Mouse (Mus musculus): ENCODE data around the gene Tor2a. TPM values are rescaled to one million over a fixed set of nuclear protein-coding genes. Genes with fewer than 3 reads are reported as not detected.

Gene Tor2a
- polyA plus RNA-seq, 1 experiment from 2014 or later = 82.9 TPM

DNA sequence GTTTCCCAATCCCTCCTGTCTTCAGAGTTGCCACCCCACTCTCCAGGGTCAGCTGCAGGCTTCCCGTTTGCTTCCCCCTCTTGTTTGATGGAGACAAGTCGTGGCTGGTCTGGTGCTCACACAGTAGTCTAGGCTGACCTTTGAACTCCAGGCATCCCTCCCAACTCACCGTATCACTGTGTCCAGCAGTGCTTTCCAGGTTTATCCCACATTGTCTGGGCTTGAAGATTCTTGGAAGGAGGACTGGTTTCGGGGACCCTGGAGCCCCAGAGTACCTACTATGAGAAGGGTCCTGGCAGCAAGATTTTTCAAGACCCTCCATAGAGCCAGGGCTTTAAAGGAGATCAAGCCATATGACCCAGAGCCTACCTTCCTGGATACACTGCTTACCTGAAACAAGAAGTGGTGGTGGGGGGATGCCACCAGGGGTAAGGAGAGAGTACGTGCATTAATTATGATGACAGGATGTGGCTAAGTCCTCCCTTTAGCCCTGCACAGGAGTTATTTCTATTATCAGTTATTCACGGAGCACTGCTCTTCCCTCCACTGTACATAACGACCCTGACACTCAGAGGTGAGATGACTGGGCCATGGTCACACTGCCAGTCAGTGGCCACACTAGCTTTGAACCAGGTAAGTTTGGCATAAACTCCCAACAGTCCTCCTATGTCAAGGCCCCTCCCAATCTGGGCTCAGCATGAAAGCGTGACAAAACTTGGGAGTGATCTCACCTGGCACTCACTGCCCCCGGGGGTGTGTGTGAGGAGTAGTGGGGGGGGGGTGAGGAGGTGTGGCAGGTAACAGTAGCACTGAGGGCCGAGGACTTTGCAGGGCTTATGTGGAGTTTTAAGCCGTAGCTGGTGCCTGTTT is 42.7 kb upstream of the Tor2a start:
- Histone ChIP-seq H3K36me3 (ENCODE audit: insufficient read depth, low read length) (peaks cover 18% of the 10 kb centered on the region), H3K4me3 (ENCODE audit: low read length) (no peak overlapping the region), H3K9ac (replicated peaks; ENCODE audit: low read length) (peak overlapping the region; percentile 49), H3K27ac (ENCODE audit: low read length) (peak overlapping the region; percentile 97; the same call in 1 of the 2 replicates), H3K4me2 (replicated peaks; ENCODE audit: low read depth, low read length) (no peak overlapping the region), H3K27me3 (ENCODE audit: insufficient read depth, low read length) (no peaks in the 10 kb centered on the region), H3K4me1 (ENCODE audit: insufficient read depth, low read length) (peaks cover 17% of the 10 kb centered on the region), H3K9me3 (ENCODE audit: low read length) (0 out of 2 replicates have a peak, but pooled peaks cover 2% of the 10 kb centered on the region)
- WGBS = 51% methylated on average over 11 of the region's 11 CpGs
- no peak for ATAC-seq (ENCODE audit: low FRiP score, low TSS enrichment)

DNA sequence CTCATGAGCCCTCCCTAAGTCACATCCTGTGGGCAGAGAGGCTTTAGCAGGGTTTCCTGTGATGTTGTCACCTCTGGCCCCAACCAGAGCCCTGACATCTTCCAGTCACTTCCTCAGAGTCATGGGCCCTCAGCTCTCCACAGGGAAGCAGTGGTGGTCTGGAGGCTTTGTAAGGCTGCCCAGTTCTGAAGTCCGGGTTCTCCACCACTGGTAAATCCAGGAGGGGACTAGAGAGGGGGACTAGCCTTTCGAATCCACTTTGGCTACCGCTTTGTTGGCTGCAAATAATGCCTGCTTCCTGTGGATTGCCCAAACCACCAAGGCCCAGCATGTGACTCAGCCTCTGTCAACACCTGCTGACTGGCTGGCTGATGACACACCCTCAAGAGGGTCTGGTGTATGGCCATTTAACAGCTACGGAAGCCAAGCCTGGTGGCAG is 42.0 kb upstream of the Tor2a start:
- H3K27ac ChIP-seq (ENCODE audit: low read length) = peak overlapping the region; percentile 35; the same call in 1 of the 2 replicates
- H3K9ac ChIP-seq (replicated peaks; ENCODE audit: low read length) = no peak overlapping the region
- 67% methylated on average over 4 of the region's 4 CpGs for WGBS
- H3K4me1 ChIP-seq (ENCODE audit: insufficient read depth, low read length) = peaks cover 17% of the 10 kb centered on the region
- ATAC-seq (ENCODE audit: low FRiP score, low TSS enrichment) = no peak
- no peak overlapping the region for H3K4me2 ChIP-seq (replicated peaks; ENCODE audit: low read depth, low read length)
- H3K36me3 ChIP-seq (ENCODE audit: insufficient read depth, low read length) = peaks cover 11% of the 10 kb centered on the region
- H3K9me3 ChIP-seq (ENCODE audit: low read length) = 0 out of 2 replicates have a peak, but pooled peaks cover 2% of the 10 kb centered on the region
- no peak overlapping the region for H3K4me3 ChIP-seq (ENCODE audit: low read length)
- H3K27me3 ChIP-seq (ENCODE audit: insufficient read depth, low read length) = no peaks in the 10 kb centered on the region

DNA sequence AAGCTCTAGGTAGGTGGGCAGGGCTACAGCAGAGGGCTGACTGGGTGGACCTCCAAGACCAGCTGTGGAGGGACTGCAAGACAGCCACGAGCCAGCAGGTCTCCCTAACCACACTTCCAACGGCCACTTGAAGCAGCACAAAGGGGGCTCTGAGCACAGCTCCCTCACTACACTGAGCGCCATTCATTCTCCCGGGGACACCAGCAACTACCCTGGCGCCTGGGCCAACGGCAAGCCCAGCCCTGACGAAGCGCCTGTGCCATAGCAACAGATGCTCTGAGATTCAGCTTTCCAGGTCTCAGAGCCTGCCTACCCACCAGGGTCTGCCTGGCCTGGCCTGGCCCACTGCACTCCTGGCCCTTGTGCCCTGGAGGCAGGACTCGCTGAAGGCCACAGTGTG is 38.3 kb upstream of the Tor2a start:
- Histone ChIP-seq H3K9ac (replicated peaks; ENCODE audit: low read length) (no peak overlapping the region), H3K27me3 (ENCODE audit: insufficient read depth, low read length) (no peaks in the 10 kb centered on the region), H3K4me2 (replicated peaks; ENCODE audit: low read depth, low read length) (no peak overlapping the region), H3K4me3 (ENCODE audit: low read length) (no peak overlapping the region), H3K9me3 (ENCODE audit: low read length) (0 out of 2 replicates have a peak, but pooled peaks cover 2% of the 10 kb centered on the region), H3K4me1 (ENCODE audit: insufficient read depth, low read length) (peaks cover 18% of the 10 kb centered on the region), H3K27ac (ENCODE audit: low read length) (no peak overlapping the region), H3K36me3 (ENCODE audit: insufficient read depth, low read length) (no peaks in the 10 kb centered on the region)
- no peak for ATAC-seq (ENCODE audit: low FRiP score, low TSS enrichment)
- WGBS = 66% methylated on average over 9 of the region's 9 CpGs

DNA sequence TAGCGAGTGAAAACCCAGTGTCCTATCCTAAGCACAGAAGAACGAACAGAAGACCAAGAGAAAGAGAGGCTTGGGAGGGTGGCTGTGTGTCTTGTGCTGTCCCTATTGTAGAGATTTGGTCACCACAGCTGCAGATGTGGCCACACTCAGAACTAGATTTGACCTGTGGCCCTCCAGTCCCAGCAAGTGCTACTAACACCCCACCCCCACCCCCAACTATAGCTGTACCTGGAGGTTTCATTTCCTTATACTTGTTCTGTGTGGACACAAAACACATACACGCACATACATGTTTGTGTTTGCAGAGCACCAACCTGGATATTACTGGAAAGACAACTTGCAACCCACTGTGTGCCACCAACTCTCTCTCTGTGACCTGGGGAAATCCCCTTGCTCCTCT is 37.0 kb upstream of the Tor2a start:
- Histone ChIP-seq H3K9ac (replicated peaks; ENCODE audit: low read length) (no peak overlapping the region), H3K9me3 (ENCODE audit: low read length) (0 out of 2 replicates have a peak, but pooled peaks cover 2% of the 10 kb centered on the region), H3K4me1 (ENCODE audit: insufficient read depth, low read length) (peaks cover 16% of the 10 kb centered on the region), H3K4me3 (ENCODE audit: low read length) (no peak overlapping the region), H3K27ac (ENCODE audit: low read length) (peak overlapping the region; percentile 19; the same call in 1 of the 2 replicates), H3K27me3 (ENCODE audit: insufficient read depth, low read length) (no peaks in the 10 kb centered on the region), H3K4me2 (replicated peaks; ENCODE audit: low read depth, low read length) (no peak overlapping the region), H3K36me3 (ENCODE audit: insufficient read depth, low read length) (no peaks in the 10 kb centered on the region)
- ATAC-seq (ENCODE audit: low FRiP score, low TSS enrichment) = no peak
- 90% methylated on average over 3 of the region's 3 CpGs for WGBS

DNA sequence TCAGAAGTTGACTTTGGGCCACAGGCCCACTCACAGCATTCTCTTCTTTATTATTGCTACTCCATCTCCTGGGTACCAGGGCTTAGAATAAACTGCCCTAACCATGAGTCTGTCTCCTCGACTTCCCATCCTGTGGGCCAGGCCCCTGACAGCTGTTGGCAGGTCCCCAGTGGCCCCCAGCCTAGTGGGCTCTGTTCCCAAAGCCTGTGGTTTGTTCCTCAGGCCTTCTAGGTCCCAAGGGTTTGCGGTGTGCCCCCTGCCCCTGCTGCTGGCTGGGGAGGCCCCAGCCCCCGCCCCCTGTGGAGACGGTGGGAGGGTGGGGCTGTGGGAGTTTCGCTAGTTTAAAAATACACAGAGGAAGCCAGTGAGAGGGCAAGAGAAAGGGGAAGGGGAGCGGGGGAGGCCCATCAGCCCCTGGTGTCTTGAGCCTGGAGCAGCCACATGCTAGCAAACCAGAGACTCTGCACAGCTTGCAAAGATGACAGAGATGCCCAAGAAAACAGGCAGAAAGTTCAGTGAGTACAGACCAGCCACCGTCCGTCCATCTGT is 36.3 kb upstream of the Tor2a start, which contains the start of gene Sh2d3c:
TSS of gene Sh2d3c (plus strand) at position 375 of the 549 bp plus-strand sequence.
- peak; percentile 67 for ATAC-seq (ENCODE audit: low FRiP score, low TSS enrichment)
- Histone ChIP-seq H3K27ac (ENCODE audit: low read length) (peak within 1 kb of the TSS; percentile 60), H3K36me3 (ENCODE audit: insufficient read depth, low read length) (no peaks in the 10 kb centered on the region), H3K4me2 (replicated peaks; ENCODE audit: low read depth, low read length) (peak within 1 kb of the TSS; percentile 42), H3K4me3 (ENCODE audit: low read length) (peak within 1 kb of the TSS; percentile 19), H3K4me1 (ENCODE audit: insufficient read depth, low read length) (peaks cover 18% of the 10 kb centered on the region), H3K27me3 (ENCODE audit: insufficient read depth, low read length) (no peaks in the 10 kb centered on the region), H3K9me3 (ENCODE audit: low read length) (0 out of 2 replicates have a peak, but pooled peaks cover 2% of the 10 kb centered on the region), H3K9ac (replicated peaks; ENCODE audit: low read length) (peak within 1 kb of the TSS; percentile 54)
- WGBS = 23% methylated on average over 8 of the region's 8 CpGs

DNA sequence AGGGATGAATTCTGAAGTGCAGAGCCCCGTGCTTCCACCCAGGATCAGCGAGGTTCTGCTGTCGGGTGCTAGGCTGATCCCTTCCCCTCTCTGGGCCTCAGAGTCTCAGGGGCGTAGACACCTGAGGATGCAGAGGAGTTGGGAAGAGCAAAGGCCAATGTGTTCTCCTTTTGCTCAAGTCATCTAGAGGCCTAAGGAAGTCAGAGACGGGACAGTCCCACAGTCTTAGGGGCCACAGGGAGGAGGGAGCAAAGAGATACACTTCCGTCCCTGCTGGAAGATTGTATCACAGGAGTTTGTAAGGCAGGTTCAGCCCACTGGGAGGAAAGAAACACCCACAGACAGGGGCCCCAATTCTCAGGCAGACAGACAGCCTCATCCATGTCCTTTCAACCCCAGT is 35.0 kb upstream of the Tor2a start:
- H3K27me3 ChIP-seq (ENCODE audit: insufficient read depth, low read length) = no peaks in the 10 kb centered on the region
- peaks cover 20% of the 10 kb centered on the region for H3K4me1 ChIP-seq (ENCODE audit: insufficient read depth, low read length)
- H3K4me3 ChIP-seq (ENCODE audit: low read length) = peak overlapping the region; percentile 19; the same call in 1 of the 2 replicates
- H3K9ac ChIP-seq (replicated peaks; ENCODE audit: low read length) = peak overlapping the region; percentile 8; the same call in 1 of the 2 replicates
- H3K27ac ChIP-seq (ENCODE audit: low read length) = no peak overlapping the region
- H3K36me3 ChIP-seq (ENCODE audit: insufficient read depth, low read length) = no peaks in the 10 kb centered on the region
- peak overlapping the region; percentile 42 for H3K4me2 ChIP-seq (replicated peaks; ENCODE audit: low read depth, low read length)
- 0 out of 2 replicates have a peak, but pooled peaks cover under 1% of the 10 kb centered on the region for H3K9me3 ChIP-seq (ENCODE audit: low read length)
- ATAC-seq (ENCODE audit: low FRiP score, low TSS enrichment) = no peak
- WGBS = 36% methylated on average over 6 of the region's 6 CpGs

DNA sequence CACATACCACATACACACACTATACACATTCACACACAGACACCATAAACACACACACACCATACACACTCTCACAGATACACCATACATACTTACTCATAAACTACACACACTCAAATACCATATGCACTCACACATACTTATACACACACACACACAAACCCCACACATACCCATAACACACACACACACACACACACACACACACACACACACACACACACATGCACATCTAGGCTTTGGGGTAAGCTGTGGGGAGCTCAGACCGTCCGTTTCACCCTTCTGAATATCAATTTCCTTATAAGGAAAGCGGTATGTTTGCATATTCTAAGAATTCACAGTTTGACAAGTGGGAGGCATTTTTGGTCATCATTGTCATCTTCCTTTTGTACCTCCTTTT is 34.5 kb upstream of the Tor2a start:
- no peak for ATAC-seq (ENCODE audit: low FRiP score, low TSS enrichment)
- Histone ChIP-seq H3K27ac (ENCODE audit: low read length) (no peak overlapping the region), H3K27me3 (ENCODE audit: insufficient read depth, low read length) (no peaks in the 10 kb centered on the region), H3K36me3 (ENCODE audit: insufficient read depth, low read length) (no peaks in the 10 kb centered on the region), H3K4me3 (ENCODE audit: low read length) (no peak overlapping the region), H3K4me2 (replicated peaks; ENCODE audit: low read depth, low read length) (peak overlapping the region; percentile 42; the same call in 1 of the 2 replicates), H3K4me1 (ENCODE audit: insufficient read depth, low read length) (peaks cover 22% of the 10 kb centered on the region), H3K9me3 (ENCODE audit: low read length) (no peaks in the 10 kb centered on the region), H3K9ac (replicated peaks; ENCODE audit: low read length) (no peak overlapping the region)
- WGBS = 73% methylated on average over 3 of the region's 3 CpGs

DNA sequence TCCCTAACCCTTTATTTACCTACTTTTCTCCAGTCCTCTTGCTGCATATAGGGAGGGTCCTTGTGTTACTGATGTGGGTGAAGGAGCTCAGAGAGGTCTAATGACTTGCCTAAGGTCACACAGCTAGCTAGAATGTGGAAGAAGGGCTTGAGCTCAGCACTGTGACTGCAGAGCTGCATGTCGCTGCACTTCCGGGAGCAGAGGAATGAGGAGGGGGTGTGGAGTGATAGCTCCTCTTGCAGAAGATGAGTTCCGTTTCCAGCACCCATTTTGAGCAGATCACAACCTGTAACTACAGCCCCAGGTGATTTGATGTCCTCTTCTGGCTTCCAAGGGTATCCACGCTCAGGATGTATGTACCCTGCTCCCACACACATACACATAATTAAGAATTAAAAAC is 32.9 kb upstream of the Tor2a start:
- H3K9ac ChIP-seq (replicated peaks; ENCODE audit: low read length) = no peak overlapping the region
- 83% methylated on average over 4 of the region's 4 CpGs for WGBS
- H3K27me3 ChIP-seq (ENCODE audit: insufficient read depth, low read length) = no peaks in the 10 kb centered on the region
- no peak overlapping the region for H3K4me3 ChIP-seq (ENCODE audit: low read length)
- peaks cover 22% of the 10 kb centered on the region for H3K4me1 ChIP-seq (ENCODE audit: insufficient read depth, low read length)
- H3K4me2 ChIP-seq (replicated peaks; ENCODE audit: low read depth, low read length) = no peak overlapping the region
- no peak overlapping the region for H3K27ac ChIP-seq (ENCODE audit: low read length)
- no peaks in the 10 kb centered on the region for H3K9me3 ChIP-seq (ENCODE audit: low read length)
- H3K36me3 ChIP-seq (ENCODE audit: insufficient read depth, low read length) = no peaks in the 10 kb centered on the region
- ATAC-seq (ENCODE audit: low FRiP score, low TSS enrichment) = no peak

DNA sequence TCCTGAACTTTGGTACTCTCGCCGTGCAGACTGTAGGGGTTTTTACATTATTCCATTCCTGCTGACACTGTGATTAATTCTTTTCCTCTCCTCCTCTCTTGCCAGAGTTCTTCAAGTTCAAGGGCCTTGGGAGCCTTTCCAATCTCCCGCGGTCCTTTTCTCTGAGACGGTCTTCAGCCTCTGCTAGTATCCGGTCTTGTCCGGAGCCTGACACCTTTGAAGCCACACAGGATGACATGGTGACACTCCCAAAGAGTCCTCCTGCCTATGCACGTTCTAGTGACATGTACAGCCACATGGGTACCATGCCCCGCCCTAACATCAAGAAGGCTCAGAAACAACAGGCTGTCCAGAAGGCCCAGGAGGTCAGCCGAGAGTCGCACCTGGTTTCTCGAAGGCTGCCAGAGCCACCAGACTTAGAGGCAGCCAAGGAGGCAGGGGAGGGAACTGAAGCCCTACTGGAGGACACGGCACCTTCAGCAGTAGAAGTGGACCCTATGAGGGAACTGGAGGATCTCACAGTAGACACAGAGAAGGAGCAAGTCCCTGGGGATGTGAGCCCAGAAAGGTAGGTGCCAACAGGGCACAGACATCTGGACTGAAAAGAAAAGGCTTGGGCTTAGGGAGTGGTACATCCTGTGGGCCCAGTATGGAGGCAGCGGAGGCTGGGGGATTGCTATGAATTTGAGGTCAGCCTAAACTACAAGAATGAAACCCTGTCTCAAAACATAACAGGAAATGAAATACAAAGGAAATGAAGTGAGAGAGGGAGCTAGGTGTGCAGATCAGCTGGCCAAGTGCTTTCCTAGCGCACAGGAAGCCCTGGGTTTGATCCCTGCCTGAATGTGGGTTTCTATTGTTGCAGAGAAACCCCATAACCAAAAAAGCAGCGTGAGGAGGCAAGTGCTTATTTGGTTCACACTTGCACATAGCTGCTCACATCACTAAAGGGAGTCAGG is 31.9 kb upstream of the Tor2a start:
- Histone ChIP-seq H3K4me2 (replicated peaks; ENCODE audit: low read depth, low read length) (no peak overlapping the region), H3K4me1 (ENCODE audit: insufficient read depth, low read length) (peaks cover 29% of the 10 kb centered on the region), H3K4me3 (ENCODE audit: low read length) (no peak overlapping the region), H3K9ac (replicated peaks; ENCODE audit: low read length) (no peak overlapping the region), H3K27ac (ENCODE audit: low read length) (0 out of 2 replicates have a peak overlapping the region, but pooled peaks have one; percentile 6), H3K9me3 (ENCODE audit: low read length) (no peaks in the 10 kb centered on the region), H3K36me3 (ENCODE audit: insufficient read depth, low read length) (no peaks in the 10 kb centered on the region), H3K27me3 (ENCODE audit: insufficient read depth, low read length) (no peaks in the 10 kb centered on the region)
- no peak for ATAC-seq (ENCODE audit: low FRiP score, low TSS enrichment)
- 56% methylated on average over 16 of the region's 16 CpGs for WGBS
